9 mouse cellular contexts compared by ENCODE assay signal in genomic region chr17:56829795-56830194, GRCm38 (mm10). TPM values are rescaled to one million over a fixed set of nuclear protein-coding genes. Genes with fewer than 3 reads are reported as not detected.
DNase-seq lines count a peak whose midpoint lies in the region; TF ChIP-seq lines count a peak whose summit lies in the region.
"Had no signal": no experiment of that assay in that cellular context is flagged by ENCODE, and none has a peak within 500 bp of the region (broad histone marks: within the 10 kb centered on the region; RNA-seq: fewer than 3 reads in every experiment).

No protein-coding gene starts in this region.

- H3K27ac ChIP-seq in spleen, adult 2 months (ENCODE audit: insufficient read depth, low read length), result no peak overlapping the region
- peak overlapping the region; percentile 89; the same call in 1 of the 2 replicates for H3K27ac ChIP-seq in hindbrain, embryonic 10.5 days

- no peaks in the 10 kb centered on the region; the same call in 1 of the 2 replicates for H3K4me1 ChIP-seq in spleen, adult 2 months (ENCODE audit: control insufficient read depth, insufficient read depth, insufficient read length)
- H3K4me1 ChIP-seq in hindbrain, embryonic 10.5 days (replicated peaks), result peaks cover 27% of the 10 kb centered on the region

- no peak for TF ChIP-seq CTCF in spleen, adult 2 months (IDR thresholded peaks at IDR 0.05; ENCODE audit: extremely low read depth, insufficient read depth, insufficient read length, insufficient replicate concordance)

- DNase-seq in adrenal gland, postnatal 10 days, result peak; percentile 40
- DNase-seq in adrenal gland, postnatal 25 days, result no peak
- no peak for DNase-seq in spleen, adult 2 months (ENCODE audit: low read depth in 1 of 2, low spot score in 2 of 2)
- no peak for DNase-seq in spleen, postnatal 14 days (ENCODE audit: low spot score in 2 of 2)
- DNase-seq in hindbrain, embryonic 10.5 days (ENCODE audit: low spot score), result peak; percentile 56
- DNase-seq in lung, postnatal 36 days, result peak; percentile 27
- DNase-seq in left cerebral cortex, postnatal 36 days (ENCODE audit: low spot score in 2 of 2), result no peak
- no peak for DNase-seq in urinary bladder, postnatal 4 days (ENCODE audit: low spot score in 2 of 2)

- H3K27me3 ChIP-seq in spleen, adult 2 months (ENCODE audit: control insufficient read depth, insufficient read depth, low read length), result peaks cover 8% of the 10 kb centered on the region
- H3K27me3 ChIP-seq in hindbrain, embryonic 10.5 days (ENCODE audit: insufficient read depth, poor library complexity, severe bottlenecking), result peaks cover 46% of the 10 kb centered on the region

- no peaks in the 10 kb centered on the region for H3K9me3 ChIP-seq in hindbrain, embryonic 10.5 days

- peak overlapping the region; percentile 60 for H3K4me3 ChIP-seq in spleen, adult 2 months (ENCODE audit: extremely low read depth, insufficient read depth, insufficient read length)
- H3K4me3 ChIP-seq in hindbrain, embryonic 10.5 days, result peak overlapping the region; percentile 74

- no peaks in the 10 kb centered on the region for H3K36me3 ChIP-seq in spleen, adult 2 months (ENCODE audit: control insufficient read depth, insufficient read depth, low read length)
- H3K36me3 ChIP-seq in hindbrain, embryonic 10.5 days, result no peaks in the 10 kb centered on the region

- intact Hi-C loops in left cerebral cortex, postnatal 36 days (cut with DNase I), result no loop called here

- no peak for TF ChIP-seq POLR2A in spleen, adult 2 months (IDR thresholded peaks at IDR 0.05; ENCODE audit: low read depth, low read length)

- 12% methylated on average over 27 of the region's 27 CpGs for WGBS in spleen, adult 2 months
- WGBS in hindbrain, embryonic 10.5 days, result under 1% methylated on average over 27 of the region's 27 CpGs

RNA-seq across cellular contexts. Expression of gene Rfx2, which starts 1.0 kb away (rescaled TPM):
- 1 to 10 TPM; 5.5 to 5.7 TPM for total RNA-seq in adrenal gland, postnatal 10 days (2021)
- total RNA-seq in adrenal gland, postnatal 25 days (2021), result 6.9 and 11.1 TPM in 2 replicates
- 13.6 and 16.5 TPM in 2 replicates for polyA plus RNA-seq in spleen, adult 2 months (2012; rRNA removed)
- polyA plus RNA-seq in hindbrain, embryonic 10.5 days (2016; fragmentation: Nextera tagmentation; extraction: Ambion mirVana), result 10.9 and 13.8 TPM in 2 replicates
- total RNA-seq in left cerebral cortex, postnatal 36 days (2021), result 1 to 10 TPM; 2.7 to 2.9 TPM

RNA-seq across cellular contexts. Expression of gene Acsbg2, which starts 44.5 kb away (rescaled TPM):
- under 1 TPM in 1 of 2 experiments, not detected in 1; 0.12 TPM for total RNA-seq in adrenal gland, postnatal 10 days (2021)
- 0.71 and 0.76 TPM in 2 replicates for total RNA-seq in adrenal gland, postnatal 25 days (2021)
- not detected in 2 replicates for polyA plus RNA-seq in spleen, adult 2 months (2012; rRNA removed)
- polyA plus RNA-seq in hindbrain, embryonic 10.5 days (2016; fragmentation: Nextera tagmentation; extraction: Ambion mirVana), result not detected in 2 replicates
- not detected for total RNA-seq in left cerebral cortex, postnatal 36 days (2021)
- total RNA-seq: heart, adult 18-20 months had no signal

RNA-seq across cellular contexts. Expression of gene 1700061G19Rik, which starts 45.5 kb away (rescaled TPM):
- total RNA-seq in adrenal gland, postnatal 10 days (2021), result 1 to 10 TPM; 1.2 to 2.6 TPM
- total RNA-seq in adrenal gland, postnatal 25 days (2021), result 5.4 and 8.9 TPM in 2 replicates
- polyA plus RNA-seq in spleen, adult 2 months (2012; rRNA removed), result 0.09 and 0.21 TPM in 2 replicates
- polyA plus RNA-seq in hindbrain, embryonic 10.5 days (2016; fragmentation: Nextera tagmentation; extraction: Ambion mirVana), result 0.54 and 0.63 TPM in 2 replicates
- total RNA-seq in left cerebral cortex, postnatal 36 days (2021), result under 1 TPM in 1 of 2 experiments, not detected in 1; 0.14 TPM
- total RNA-seq: heart, adult 18-20 months had no signal

RNA-seq across cellular contexts. Expression of gene Prr22, which starts 59.7 kb away (rescaled TPM):
- total RNA-seq in adrenal gland, postnatal 10 days (2021), result under 1 TPM; 0.27 to 0.42 TPM
- total RNA-seq in adrenal gland, postnatal 25 days (2021), result 0.79 and 1.5 TPM in 2 replicates
- polyA plus RNA-seq in spleen, adult 2 months (2012; rRNA removed), result 3.3 and 4.7 TPM in 2 replicates
- polyA plus RNA-seq in hindbrain, embryonic 10.5 days (2016; fragmentation: Nextera tagmentation; extraction: Ambion mirVana), result 1.3 TPM in 2 replicates
- 1 to 10 TPM; 1.2 to 1.3 TPM for total RNA-seq in left cerebral cortex, postnatal 36 days (2021)

Comparison
In these comparisons a context has a peak if more than half of its experiments do, and no peak if none do; other contexts are left out.
1. DNase-seq: peak in adrenal gland, postnatal 10 days (single experiment), hindbrain, embryonic 10.5 days (single experiment) and lung, postnatal 36 days (single experiment); none in adrenal gland, postnatal 25 days (single experiment), spleen, adult 2 months (0 of 2), spleen, postnatal 14 days (0 of 2), left cerebral cortex, postnatal 36 days (0 of 2) and urinary bladder, postnatal 4 days (0 of 2).